Mouse (Mus musculus) bone marrow macrophage, adult 2 months (primary cell): Measurements from ENCODE around the gene Akr1b8. TPM values are rescaled to one million over a fixed set of nuclear protein-coding genes. Genes with fewer than 3 reads are reported as not detected.
"Not testable (repeated sequence)": the region's sequence is repeated elsewhere in the genome, so short reads cannot be mapped to it uniquely, and the experiment has no call there.

Experiments used
- H3K27ac ChIP-seq: 2 replicates; pipeline ENCODE4 v1.5.1; 2012; ENCODE audit warnings: low read depth, low read length; ENCODE audit not compliant: insufficient read depth
- H3K4me1 ChIP-seq: 2 replicates; pipeline ENCODE4 v1.6.1; 2012; ENCODE audit warnings: low read length; ENCODE audit not compliant: control insufficient read depth, insufficient read depth
- H3K4me3 ChIP-seq: 2 replicates; pipeline ENCODE4 v1.5.1; 2012; ENCODE audit warnings: mild to moderate bottlenecking, low read length, moderate library complexity; ENCODE audit not compliant: insufficient read depth
- CTCF ChIP-seq: IDR thresholded peaks from 2 replicates; pipeline ENCODE4 v1.5.1; 2012; ENCODE audit warnings: low read depth, mild to moderate bottlenecking, low read length, moderate library complexity
- POLR2A ChIP-seq: IDR thresholded peaks from 2 replicates; pipeline ENCODE4 v1.6.1; 2012; ENCODE audit warnings: mild to moderate bottlenecking, low read depth, low read length, borderline replicate concordance
- polyA plus RNA-seq: library from polyadenylated mRNA; stranded (reverse); fragments of >200 nt; gene quantifications from 2 replicates; pipeline ENCODE4 v1.2.4, GENCODE M21; 2012; ENCODE audit not compliant: missing spikeins, insufficient read depth, insufficient read length

The Akr1b8 gene
- polyA plus RNA-seq, 1 experiment = 111 TPM

GRCm38 (mm10) chr6:34350037-34350699, 3.8 kb upstream of the Akr1b8 start:
- Histone ChIP-seq H3K4me1 (peaks cover 36% of the 10 kb centered on the region), H3K4me3 (no peak overlapping the region), H3K27ac (no peak overlapping the region)
- TF ChIP-seq POLR2A (no peak), CTCF (no peak)

DNA sequence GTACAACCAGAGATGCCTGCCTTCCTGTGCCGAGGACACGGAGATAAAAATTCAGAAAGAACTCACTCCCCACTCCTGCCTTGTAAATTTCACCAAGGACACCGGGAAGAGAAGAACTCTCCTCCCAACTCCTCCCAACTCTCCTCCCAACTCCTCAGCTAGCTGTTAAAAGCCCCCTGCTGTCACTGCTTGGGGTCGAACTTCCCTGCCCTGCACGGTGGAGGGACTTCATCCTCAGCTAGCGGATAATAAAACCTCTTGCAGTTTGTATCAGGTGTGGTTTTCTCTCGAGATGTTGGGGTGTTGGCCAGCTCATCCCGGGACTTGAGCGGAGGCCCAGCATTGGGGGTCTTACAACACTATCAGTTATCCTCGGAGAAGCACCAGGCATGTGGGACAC, 2.4 kb upstream of the Akr1b8 start:
- H3K4me1 ChIP-seq = peaks cover 33% of the 10 kb centered on the region
- not testable (repeated sequence) for H3K27ac ChIP-seq, H3K4me3 ChIP-seq

GRCm38 (mm10) chr6:34352401-34352800, 1.5 kb upstream of the Akr1b8 start:
- TF ChIP-seq CTCF = no peak
- no peak for TF ChIP-seq POLR2A
- no peak overlapping the region for H3K27ac ChIP-seq
- H3K4me3 ChIP-seq = no peak overlapping the region

GRCm38 (mm10) chr6:34354354-34355348, 732 bp downstream of the Akr1b8 start:
- TF ChIP-seq POLR2A (no peak), CTCF (no peak)
- H3K27ac ChIP-seq = 0 out of 2 replicates have a peak overlapping the region, but pooled peaks have one; percentile 2
- peaks cover 36% of the 10 kb centered on the region for H3K4me1 ChIP-seq
- peak overlapping the region; percentile 48 for H3K4me3 ChIP-seq

More at GRCm38 (mm10) chr6:34352401-34352800, 1.5 kb upstream of the Akr1b8 start:
- H3K4me1 ChIP-seq = peaks cover 33% of the 10 kb centered on the region

GRCm38 (mm10) chr6:34355349-34355747, 1.4 kb downstream of the Akr1b8 start:
- no peak for TF ChIP-seq CTCF
- TF ChIP-seq POLR2A = no peak
- peaks cover 36% of the 10 kb centered on the region for H3K4me1 ChIP-seq
- H3K27ac ChIP-seq = no peak overlapping the region
- no peak overlapping the region for H3K4me3 ChIP-seq

- Histone ChIP-seq H3K4me1 (peaks cover 33% of the 10 kb centered on the region), H3K4me3 (no peak overlapping the region), H3K27ac (no peak overlapping the region)
- TF ChIP-seq CTCF = no peak
- TF ChIP-seq POLR2A = no peak
Measured at GRCm38 (mm10) chr6:34355841-34356240, 1.9 kb downstream of the Akr1b8 start.

DNA sequence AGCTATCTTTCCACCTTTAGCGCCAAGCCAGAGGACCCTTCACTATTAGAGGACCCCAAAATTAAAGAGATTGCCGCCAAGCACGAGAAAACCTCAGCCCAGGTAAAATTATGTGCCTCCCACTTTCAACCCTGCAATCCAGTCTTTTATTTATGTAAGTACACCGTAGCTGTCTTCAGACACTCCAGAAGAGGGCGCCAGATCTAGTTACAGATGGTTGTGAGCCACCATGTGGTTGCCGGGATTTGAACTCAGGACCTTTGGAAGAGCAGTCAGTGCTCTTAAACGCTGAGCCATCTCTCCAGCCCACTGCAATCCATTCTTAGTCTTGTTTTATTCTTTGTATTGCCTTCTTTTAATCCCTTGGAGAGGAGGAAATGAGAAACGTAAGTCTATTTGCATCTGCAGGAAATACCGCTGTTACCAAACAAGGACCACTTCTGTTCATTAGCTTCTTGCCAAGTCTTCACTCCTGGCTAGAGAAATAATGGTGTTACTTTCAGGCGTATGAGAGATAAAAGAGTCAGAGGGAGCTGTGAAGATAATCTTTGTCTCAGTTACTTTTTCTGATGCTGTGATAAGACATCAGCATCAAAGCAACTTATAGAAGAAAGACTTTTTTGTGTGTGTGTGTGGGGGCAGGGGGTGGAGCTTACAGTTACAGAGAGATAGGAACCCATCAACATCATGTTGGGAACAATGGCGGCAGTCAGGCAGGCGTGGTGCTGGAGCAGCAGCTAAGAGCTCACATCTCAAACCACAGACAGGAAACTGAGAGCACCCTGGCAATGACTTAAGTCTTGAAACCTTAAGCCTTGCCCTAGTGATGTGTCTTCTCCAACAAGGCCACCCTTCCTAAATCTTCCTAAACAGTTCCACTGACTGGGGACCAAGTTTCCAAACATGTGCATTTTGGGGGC, 10.6 kb downstream of the Akr1b8 start:
- TF ChIP-seq POLR2A (no peak), CTCF (0 out of 2 replicates have a peak, but pooled peaks have one; percentile 30)
- no peak overlapping the region for H3K27ac ChIP-seq
- H3K4me1 ChIP-seq = peaks cover 15% of the 10 kb centered on the region
- H3K4me3 ChIP-seq = no peak overlapping the region

GRCm38 (mm10) chr6:34367998-34368397, 14.1 kb downstream of the Akr1b8 start:
- Histone ChIP-seq H3K4me3 (peak overlapping the region; percentile 15), H3K27ac (peak overlapping the region; percentile 88), H3K4me1 (peaks cover 18% of the 10 kb centered on the region)
- TF ChIP-seq CTCF (no peak), POLR2A (no peak)

GRCm38 (mm10) chr6:34370081-34370480, 16.2 kb downstream of the Akr1b8 start:
- H3K4me3 ChIP-seq = no peak overlapping the region
- H3K4me1 ChIP-seq = peaks cover 24% of the 10 kb centered on the region
- no peak overlapping the region for H3K27ac ChIP-seq
- TF ChIP-seq POLR2A (no peak), CTCF (no peak)
